Mouse (Mus musculus): ENCODE measurements at regions not wholly inside any gene's neighbourhood (a gene's known extent, or its start where the extent isn't known, plus 50 kb on each side); places are given as distances from the start of the nearest gene placed in this dataset.
"Not testable (repeated sequence)": the region's sequence is repeated elsewhere in the genome, so short reads cannot be mapped to it uniquely, and the experiment has no call there.

- Histone ChIP-seq H3K4me3 (replicated peaks; ENCODE audit: low read depth, low read length) (no peak overlapping the region), H3K4me1 (ENCODE audit: control insufficient read depth, insufficient read depth, low read length) (peaks cover 3% of the 10 kb centered on the region; the same call in 1 of the 2 replicates), H3K4me2 (ENCODE audit: low read length) (no peak overlapping the region), H3K36me3 (ENCODE audit: control insufficient read depth, insufficient read depth, low read length) (no peaks in the 10 kb centered on the region), H3K9ac (replicated peaks; ENCODE audit: low read length) (peak overlapping the region; percentile 12; the same call in 1 of the 2 replicates), H3K27ac (replicated peaks; ENCODE audit: low read depth, low read length) (peak overlapping the region; percentile 22), H3K9me3 (ENCODE audit: control insufficient read depth, low read length) (no peaks in the 10 kb centered on the region), H3K27me3 (ENCODE audit: control insufficient read depth, insufficient read depth, low read length) (no peaks in the 10 kb centered on the region)
- DNase-seq: peak; percentile 61
- 35% methylated on average over 8 of the region's 8 CpGs for WGBS
- peak; percentile 69 for ATAC-seq (ENCODE audit: low FRiP score, low TSS enrichment)
These were observed 56.1 kb downstream of the Bbs10 start for GRCm38 (mm10) chr10:111354607-111355006.

- not testable (repeated sequence) for H3K4me1 ChIP-seq (ENCODE audit: control insufficient read depth, insufficient read depth, low read length); H3K4me2 ChIP-seq (ENCODE audit: low read length); H3K36me3 ChIP-seq (ENCODE audit: control insufficient read depth, insufficient read depth, low read length); H3K9me3 ChIP-seq (ENCODE audit: control insufficient read depth, low read length); H3K9ac ChIP-seq (replicated peaks; ENCODE audit: low read length); ATAC-seq (ENCODE audit: low FRiP score, low TSS enrichment); H3K4me3 ChIP-seq (replicated peaks; ENCODE audit: low read depth, low read length); DNase-seq; H3K27me3 ChIP-seq (ENCODE audit: control insufficient read depth, insufficient read depth, low read length); H3K27ac ChIP-seq (replicated peaks; ENCODE audit: low read depth, low read length)
- WGBS: 100% methylated on average over 1 of the region's 1 CpGs
These were observed 59.9 kb downstream of the Bbs10 start for GRCm38 (mm10) chr10:111358340-111358739.

DNA sequence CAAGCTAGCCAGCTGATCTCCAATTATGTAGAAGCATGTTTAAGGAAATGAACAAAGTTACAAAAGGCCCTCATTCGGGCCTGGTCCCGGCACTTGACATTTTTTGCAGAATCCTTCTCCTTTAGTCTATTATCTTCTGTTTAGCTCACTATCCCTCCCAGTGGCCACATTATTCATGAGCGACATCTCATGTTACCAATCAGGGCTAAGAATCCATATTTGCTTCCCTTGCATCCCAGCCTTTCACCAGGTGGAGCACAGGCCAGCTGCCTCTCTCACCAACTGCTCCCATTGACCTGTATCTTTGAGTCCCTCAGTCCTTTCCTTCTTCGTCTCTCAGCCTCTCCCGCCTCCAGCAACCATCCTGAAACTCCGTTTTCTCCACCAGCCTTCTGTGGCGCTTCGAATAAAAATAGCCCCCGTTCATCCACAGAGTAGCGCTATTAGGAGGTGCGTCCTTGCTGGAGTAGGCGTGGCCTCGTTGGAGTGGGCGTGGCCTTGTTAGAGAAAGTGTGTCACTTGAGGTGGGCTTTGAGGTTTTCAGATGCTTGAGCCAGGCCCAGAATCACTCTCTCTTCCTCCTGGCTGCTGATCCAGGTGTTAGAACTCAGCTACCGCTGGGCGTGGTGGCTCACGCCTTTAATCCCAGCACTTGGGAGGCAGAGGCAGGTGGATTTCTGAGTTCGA lies 63.4 kb downstream of the Bbs10 start:
- ATAC-seq (ENCODE audit: low FRiP score, low TSS enrichment): no peak
- peaks cover 20% of the 10 kb centered on the region for H3K4me1 ChIP-seq (ENCODE audit: control insufficient read depth, insufficient read depth, low read length)
- WGBS: 93% methylated on average over 18 of the region's 18 CpGs
- no peak for DNase-seq
- H3K27me3 ChIP-seq (ENCODE audit: control insufficient read depth, insufficient read depth, low read length): no peaks in the 10 kb centered on the region
- no peak overlapping the region for H3K4me3 ChIP-seq (replicated peaks; ENCODE audit: low read depth, low read length)
- no peak overlapping the region for H3K9ac ChIP-seq (replicated peaks; ENCODE audit: low read length)
- no peak overlapping the region for H3K27ac ChIP-seq (replicated peaks; ENCODE audit: low read depth, low read length)
- H3K4me2 ChIP-seq (ENCODE audit: low read length): no peak overlapping the region
- H3K36me3 ChIP-seq (ENCODE audit: control insufficient read depth, insufficient read depth, low read length): no peaks in the 10 kb centered on the region
- H3K9me3 ChIP-seq (ENCODE audit: control insufficient read depth, low read length): no peaks in the 10 kb centered on the region

- DNase-seq: peak; percentile 64
- peak; percentile 72; the same call in 1 of the 2 replicates for ATAC-seq (ENCODE audit: low FRiP score, low TSS enrichment)
- 7% methylated on average over 14 of the region's 14 CpGs for WGBS
These were observed 65.5 kb downstream of the Bbs10 start for GRCm38 (mm10) chr10:111363729-111364617.

GRCm38 (mm10) chr10:111365011-111365410 lies 66.5 kb downstream of the Bbs10 start:
- Histone ChIP-seq H3K9ac (replicated peaks; ENCODE audit: low read length) (no peak overlapping the region), H3K4me3 (replicated peaks; ENCODE audit: low read depth, low read length) (no peak overlapping the region), H3K27me3 (ENCODE audit: control insufficient read depth, insufficient read depth, low read length) (no peaks in the 10 kb centered on the region), H3K4me2 (ENCODE audit: low read length) (no peak overlapping the region), H3K36me3 (ENCODE audit: control insufficient read depth, insufficient read depth, low read length) (no peaks in the 10 kb centered on the region), H3K4me1 (ENCODE audit: control insufficient read depth, insufficient read depth, low read length) (peaks cover 20% of the 10 kb centered on the region), H3K27ac (replicated peaks; ENCODE audit: low read depth, low read length) (no peak overlapping the region), H3K9me3 (ENCODE audit: control insufficient read depth, low read length) (no peaks in the 10 kb centered on the region)
- ATAC-seq (ENCODE audit: low FRiP score, low TSS enrichment) (no peak), DNase-seq (no peak)
- 60% methylated on average over 5 of the region's 5 CpGs for WGBS

More at GRCm38 (mm10) chr10:111363729-111364617, 65.5 kb downstream of the Bbs10 start:
- Histone ChIP-seq H3K27me3 (ENCODE audit: control insufficient read depth, insufficient read depth, low read length) (no peaks in the 10 kb centered on the region), H3K9ac (replicated peaks; ENCODE audit: low read length) (no peak overlapping the region), H3K4me2 (ENCODE audit: low read length) (peak overlapping the region; percentile 24), H3K27ac (replicated peaks; ENCODE audit: low read depth, low read length) (peak overlapping the region; percentile 10; the same call in 1 of the 2 replicates), H3K9me3 (ENCODE audit: control insufficient read depth, low read length) (no peaks in the 10 kb centered on the region), H3K36me3 (ENCODE audit: control insufficient read depth, insufficient read depth, low read length) (no peaks in the 10 kb centered on the region), H3K4me3 (replicated peaks; ENCODE audit: low read depth, low read length) (no peak overlapping the region), H3K4me1 (ENCODE audit: control insufficient read depth, insufficient read depth, low read length) (peaks cover 20% of the 10 kb centered on the region)

GRCm38 (mm10) chr10:111369046-111369445 lies 70.6 kb downstream of the Bbs10 start:
- not testable (repeated sequence) for H3K27ac ChIP-seq (replicated peaks; ENCODE audit: low read depth, low read length); H3K4me2 ChIP-seq (ENCODE audit: low read length); DNase-seq; H3K4me3 ChIP-seq (replicated peaks; ENCODE audit: low read depth, low read length); H3K36me3 ChIP-seq (ENCODE audit: control insufficient read depth, insufficient read depth, low read length); H3K9ac ChIP-seq (replicated peaks; ENCODE audit: low read length); H3K9me3 ChIP-seq (ENCODE audit: control insufficient read depth, low read length); H3K27me3 ChIP-seq (ENCODE audit: control insufficient read depth, insufficient read depth, low read length); ATAC-seq (ENCODE audit: low FRiP score, low TSS enrichment)
- WGBS: 84% methylated on average over 3 of the region's 3 CpGs
- peaks cover 12% of the 10 kb centered on the region; the same call in 1 of the 2 replicates for H3K4me1 ChIP-seq (ENCODE audit: control insufficient read depth, insufficient read depth, low read length)

- no peak overlapping the region for H3K9ac ChIP-seq (replicated peaks; ENCODE audit: low read length)
These were observed 79.7 kb downstream of the Bbs10 start for GRCm38 (mm10) chr10:111378047-111378618.

GRCm38 (mm10) chr10:111381689-111382088 lies 83.2 kb downstream of the Bbs10 start:
- DNase-seq (peak; percentile 64), ATAC-seq (ENCODE audit: low FRiP score, low TSS enrichment) (no peak)
- H3K9ac ChIP-seq (replicated peaks; ENCODE audit: low read length): no peak overlapping the region
- no peak overlapping the region for H3K4me3 ChIP-seq (replicated peaks; ENCODE audit: low read depth, low read length)
- no peak overlapping the region for H3K27ac ChIP-seq (replicated peaks; ENCODE audit: low read depth, low read length)
- no peaks in the 10 kb centered on the region for H3K27me3 ChIP-seq (ENCODE audit: control insufficient read depth, insufficient read depth, low read length)
- H3K9me3 ChIP-seq (ENCODE audit: control insufficient read depth, low read length): no peaks in the 10 kb centered on the region
- peaks cover 6% of the 10 kb centered on the region; the same call in 1 of the 2 replicates for H3K4me1 ChIP-seq (ENCODE audit: control insufficient read depth, insufficient read depth, low read length)
- H3K4me2 ChIP-seq (ENCODE audit: low read length): no peak overlapping the region
- 71% methylated on average over 15 of the region's 15 CpGs for WGBS
- no peaks in the 10 kb centered on the region for H3K36me3 ChIP-seq (ENCODE audit: control insufficient read depth, insufficient read depth, low read length)

More at GRCm38 (mm10) chr10:111378047-111378618, 79.7 kb downstream of the Bbs10 start:
- H3K4me1 ChIP-seq (ENCODE audit: control insufficient read depth, insufficient read depth, low read length): peaks cover 6% of the 10 kb centered on the region; the same call in 1 of the 2 replicates
- ATAC-seq (ENCODE audit: low FRiP score, low TSS enrichment) (no peak), DNase-seq (no peak)
- H3K36me3 ChIP-seq (ENCODE audit: control insufficient read depth, insufficient read depth, low read length): no peaks in the 10 kb centered on the region
- no peaks in the 10 kb centered on the region for H3K9me3 ChIP-seq (ENCODE audit: control insufficient read depth, low read length)
- no peak overlapping the region for H3K27ac ChIP-seq (replicated peaks; ENCODE audit: low read depth, low read length)
- no peak overlapping the region for H3K4me3 ChIP-seq (replicated peaks; ENCODE audit: low read depth, low read length)
- no peaks in the 10 kb centered on the region for H3K27me3 ChIP-seq (ENCODE audit: control insufficient read depth, insufficient read depth, low read length)
- no peak overlapping the region for H3K4me2 ChIP-seq (ENCODE audit: low read length)
- WGBS: 43% methylated on average over 11 of the region's 11 CpGs

Data from midbrain, embryonic 14.5 days (tissue).